Mouse (Mus musculus) inflammation-experienced regulatory T-cells, adult 6 months (primary cell): ENCODE results near the gene Olfr691. TPM values are rescaled to one million over a fixed set of nuclear protein-coding genes. Genes with fewer than 3 reads are reported as not detected.
"Not testable (repeated sequence)": the region's sequence is repeated elsewhere in the genome, so short reads cannot be mapped to it uniquely, and the experiment has no call there.

Source experiments
- ATAC-seq: one replicate; pipeline ENCODE4 v1.8.0; 2017
- polyA plus RNA-seq, 3 experiments: library from polyadenylated mRNA; unstranded; fragments of 100-300 nt; shearing (Covaris generic); gene quantifications; one replicate each; pipeline ENCODE4 v1.2.1; 2017

Gene Olfr691
- not detected for polyA plus RNA-seq

- ATAC-seq = no peak
Observed at GRCm38 (mm10) chr7:105342170-105342569, at the start of gene Olfr691. Gene Olfr691 (minus strand): TSS chr7:105342270.

- no peak for ATAC-seq
Observed at GRCm38 (mm10) chr7:105390236-105390635, 48.2 kb upstream of the Olfr691 start.

GRCm38 (mm10) chr7:105387696-105388095 is 45.6 kb upstream of the Olfr691 start:
- no peak for ATAC-seq

- no peak for ATAC-seq
Observed at GRCm38 (mm10) chr7:105380329-105380728, 38.3 kb upstream of the Olfr691 start.

GRCm38 (mm10) chr7:105374866-105375265 is 32.8 kb upstream of the Olfr691 start, which contains the start of gene Gm5901:
Gene Gm5901 (plus strand): TSS chr7:105375038.
- no peak for ATAC-seq

GRCm38 (mm10) chr7:105373976-105374375 is 31.9 kb upstream of the Olfr691 start:
- no peak for ATAC-seq

- ATAC-seq = no peak
Observed at GRCm38 (mm10) chr7:105373509-105373908, 31.4 kb upstream of the Olfr691 start.

- no peak for ATAC-seq
Observed at GRCm38 (mm10) chr7:105372912-105373311, 30.8 kb upstream of the Olfr691 start.

- no peak for ATAC-seq
Observed at GRCm38 (mm10) chr7:105368521-105368920, 26.5 kb upstream of the Olfr691 start.

- ATAC-seq = no peak
Observed at GRCm38 (mm10) chr7:105367930-105368329, 25.9 kb upstream of the Olfr691 start, which contains the start of gene Olfr692. Gene Olfr692 (plus strand): TSS chr7:105368230.

- ATAC-seq = no peak
Observed at GRCm38 (mm10) chr7:105367268-105367667, 25.2 kb upstream of the Olfr691 start.

- ATAC-seq = no peak
Observed at GRCm38 (mm10) chr7:105361713-105362112, 19.6 kb upstream of the Olfr691 start.

- ATAC-seq = not testable (repeated sequence)
Observed at GRCm38 (mm10) chr7:105356487-105356886, 14.4 kb upstream of the Olfr691 start.

- ATAC-seq = not testable (repeated sequence)
Observed at GRCm38 (mm10) chr7:105356064-105356463, 14.0 kb upstream of the Olfr691 start.

- no peak for ATAC-seq
Observed at GRCm38 (mm10) chr7:105342752-105343151, 682 bp upstream of the Olfr691 start.

GRCm38 (mm10) chr7:105334004-105334403 is 8.1 kb downstream of the Olfr691 start, which contains the start of gene Olfr690:
Gene Olfr690 (minus strand): TSS chr7:105334104.
- ATAC-seq = no peak

- no peak for ATAC-seq
Observed at GRCm38 (mm10) chr7:105325302-105325701, 16.8 kb downstream of the Olfr691 start.

- no peak for ATAC-seq
Observed at GRCm38 (mm10) chr7:105310865-105311264, 31.2 kb downstream of the Olfr691 start, which contains the start of gene Olfr689. Gene Olfr689 (plus strand): TSS chr7:105311165.

- no peak for ATAC-seq
Observed at GRCm38 (mm10) chr7:105290051-105290450, 52.0 kb downstream of the Olfr691 start.

GRCm38 (mm10) chr7:105287795-105288194 is 54.3 kb downstream of the Olfr691 start, which contains the start of gene Olfr688:
Gene Olfr688 (plus strand): TSS chr7:105288095.
- no peak for ATAC-seq
